Mouse (Mus musculus): ENCODE data around the gene Dlgap1.
A peak's percentile ranks its signal among the peaks of the same experiment; 100 is the strongest.

Dlgap1 gene

GRCm38 (mm10) chr17:70843252-70843651, 874.4 kb downstream of the Dlgap1 start:
- DNase-seq (ENCODE audit: low read depth), result no peak

- DNase-seq (ENCODE audit: low read depth), result no peak
Observed at GRCm38 (mm10) chr17:70844971-70845370, 876.1 kb downstream of the Dlgap1 start.

GRCm38 (mm10) chr17:70845543-70845942, 876.7 kb downstream of the Dlgap1 start:
- DNase-seq (ENCODE audit: low read depth), result peak; percentile 63

- DNase-seq (ENCODE audit: low read depth), result peak; percentile 34
Observed at GRCm38 (mm10) chr17:70846111-70846644, 877.3 kb downstream of the Dlgap1 start.

GRCm38 (mm10) chr17:70847086-70847485, 878.2 kb downstream of the Dlgap1 start:
- DNase-seq (ENCODE audit: low read depth), result peak; percentile 92

- DNase-seq (ENCODE audit: low read depth), result peak; percentile 84
Observed at GRCm38 (mm10) chr17:70847751-70848510, 879.1 kb downstream of the Dlgap1 start.

- peak; percentile 87 for DNase-seq (ENCODE audit: low read depth)
Observed at GRCm38 (mm10) chr17:70848511-70849398, 879.9 kb downstream of the Dlgap1 start.

- peak; percentile 93 for DNase-seq (ENCODE audit: low read depth)
Observed at GRCm38 (mm10) chr17:70849399-70850232, 880.7 kb downstream of the Dlgap1 start.

- peak; percentile 86 for DNase-seq (ENCODE audit: low read depth)
Observed at GRCm38 (mm10) chr17:70850233-70850995, 881.5 kb downstream of the Dlgap1 start.

- DNase-seq (ENCODE audit: low read depth), result peak; percentile 91
Observed at GRCm38 (mm10) chr17:70850996-70851991, 882.4 kb downstream of the Dlgap1 start.

GRCm38 (mm10) chr17:70852011-70852685, 883.3 kb downstream of the Dlgap1 start:
- DNase-seq (ENCODE audit: low read depth), result peak; percentile 98

- DNase-seq (ENCODE audit: low read depth), result no peak
Observed at GRCm38 (mm10) chr17:70852686-70853386, 884.0 kb downstream of the Dlgap1 start.

- peak; percentile 90 for DNase-seq (ENCODE audit: low read depth)
Observed at GRCm38 (mm10) chr17:70853436-70853905, 884.6 kb downstream of the Dlgap1 start, which contains the start of gene Tgif1. Tgif1 (minus strand) TSS chr17:70853546.

- DNase-seq (ENCODE audit: low read depth), result peak; percentile 54
Observed at GRCm38 (mm10) chr17:70854021-70854420, 885.1 kb downstream of the Dlgap1 start.

GRCm38 (mm10) chr17:70856871-70857415, 888.1 kb downstream of the Dlgap1 start:
- DNase-seq (ENCODE audit: low read depth), result no peak

- no peak for DNase-seq (ENCODE audit: low read depth)
Observed at GRCm38 (mm10) chr17:70858814-70859213, 889.9 kb downstream of the Dlgap1 start.

GRCm38 (mm10) chr17:70864117-70864516, 895.2 kb downstream of the Dlgap1 start:
- no peak for DNase-seq (ENCODE audit: low read depth)

GRCm38 (mm10) chr17:70864645-70865044, 895.8 kb downstream of the Dlgap1 start:
- DNase-seq (ENCODE audit: low read depth), result no peak

All from induced T-regulatory cell, adult 2 months (primary cell).